Mouse (Mus musculus): ENCODE measurements around the gene Abcc1. TPM values are rescaled to one million over a fixed set of nuclear protein-coding genes. Genes with fewer than 3 reads are reported as not detected.

Abcc1 gene
- polyA plus RNA-seq, 1 experiment from 2014 or later: 8.5 TPM

GRCm38 (mm10) chr16:14477510-14478300 is 116.3 kb downstream of the Abcc1 start:
- Histone ChIP-seq H3K36me3 (peaks cover 18% of the 10 kb centered on the region), H3K27ac (replicated peaks) (no peak overlapping the region), H3K27me3 (no peaks in the 10 kb centered on the region), H3K4me1 (replicated peaks) (no peaks in the 10 kb centered on the region), H3K9ac (no peak overlapping the region), H3K4me2 (no peak overlapping the region), H3K9me3 (no peaks in the 10 kb centered on the region), H3K4me3 (no peak overlapping the region)
- no peak for ATAC-seq (ENCODE audit: low read depth)
- WGBS: 76% methylated on average over 10 of the region's 10 CpGs

DNA sequence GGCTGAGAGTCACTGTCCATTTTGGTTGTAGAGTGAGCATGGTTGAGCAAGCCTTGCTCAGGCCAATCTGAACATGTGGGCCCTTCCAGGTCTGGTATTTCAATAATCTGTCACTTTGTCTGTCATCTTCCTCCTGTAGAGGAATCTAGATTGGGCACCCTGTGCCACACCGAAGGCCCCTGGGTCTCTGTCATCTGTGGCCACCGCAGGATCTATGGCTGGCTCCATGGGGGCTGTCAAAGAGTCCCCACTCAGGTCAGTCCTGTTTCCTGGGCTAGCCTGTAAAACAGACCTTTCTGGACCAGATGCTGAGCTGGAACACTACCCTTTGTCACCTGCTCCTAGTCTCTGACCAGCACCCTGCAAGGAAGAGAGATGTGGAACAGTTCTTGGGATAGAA is 118.3 kb downstream of the Abcc1 start:
- H3K4me2 ChIP-seq: no peak overlapping the region
- H3K4me1 ChIP-seq (replicated peaks): no peaks in the 10 kb centered on the region
- WGBS: 89% methylated on average over 2 of the region's 2 CpGs
- no peak overlapping the region for H3K27ac ChIP-seq (replicated peaks)
- H3K27me3 ChIP-seq: no peaks in the 10 kb centered on the region
- H3K9ac ChIP-seq: no peak overlapping the region
- H3K9me3 ChIP-seq: no peaks in the 10 kb centered on the region
- H3K36me3 ChIP-seq: no peaks in the 10 kb centered on the region
- no peak overlapping the region for H3K4me3 ChIP-seq
- ATAC-seq (ENCODE audit: low read depth): no peak

- Histone ChIP-seq H3K27me3 (no peaks in the 10 kb centered on the region), H3K9ac (no peak overlapping the region), H3K4me3 (no peak overlapping the region), H3K36me3 (no peaks in the 10 kb centered on the region), H3K9me3 (no peaks in the 10 kb centered on the region), H3K27ac (replicated peaks) (no peak overlapping the region), H3K4me1 (replicated peaks) (no peaks in the 10 kb centered on the region), H3K4me2 (no peak overlapping the region)
- no peak for ATAC-seq (ENCODE audit: low read depth)
- WGBS: 72% methylated on average over 1 of the region's 1 CpGs
These were observed 121.9 kb downstream of the Abcc1 start for GRCm38 (mm10) chr16:14483221-14483620.

DNA sequence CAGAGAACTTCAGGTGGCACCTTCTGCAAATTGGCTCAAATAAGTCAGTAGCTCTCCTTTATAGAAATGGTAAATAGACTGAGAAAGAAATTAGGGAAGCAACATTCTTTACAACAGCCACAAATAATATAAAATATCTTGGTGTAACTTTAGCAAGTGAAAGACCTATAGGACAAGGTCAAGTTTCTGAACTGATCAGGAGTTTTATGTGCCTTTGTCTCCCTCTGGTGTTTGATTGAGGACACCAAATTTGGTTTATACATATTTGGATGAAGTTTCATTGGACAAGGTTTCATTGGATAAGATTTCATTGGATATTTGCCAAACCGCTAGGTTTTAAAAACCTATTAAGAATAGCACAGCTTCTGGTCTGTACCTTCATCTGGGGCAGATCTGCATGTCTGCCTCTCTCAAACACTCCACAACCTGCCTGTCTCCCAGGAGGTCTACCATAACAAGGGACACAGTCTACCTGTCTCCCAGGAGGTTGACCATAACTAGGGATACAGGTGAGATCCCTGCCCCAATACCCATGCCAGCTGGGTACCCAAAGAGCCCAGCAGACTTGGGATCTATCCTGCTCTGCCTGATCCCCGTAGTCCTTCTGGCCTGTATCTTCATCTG is 132.2 kb downstream of the Abcc1 start:
- Histone ChIP-seq H3K9ac (no peak overlapping the region), H3K27me3 (no peaks in the 10 kb centered on the region), H3K4me3 (no peak overlapping the region), H3K4me2 (no peak overlapping the region), H3K27ac (replicated peaks) (no peak overlapping the region), H3K9me3 (no peaks in the 10 kb centered on the region), H3K4me1 (replicated peaks) (no peaks in the 10 kb centered on the region), H3K36me3 (no peaks in the 10 kb centered on the region)
- WGBS: 89% methylated on average over 2 of the region's 2 CpGs
- ATAC-seq (ENCODE audit: low read depth): no peak

- Histone ChIP-seq H3K27me3 (no peaks in the 10 kb centered on the region), H3K9me3 (no peaks in the 10 kb centered on the region), H3K36me3 (no peaks in the 10 kb centered on the region), H3K4me3 (no peak overlapping the region), H3K9ac (no peak overlapping the region), H3K4me2 (no peak overlapping the region), H3K27ac (replicated peaks) (no peak overlapping the region), H3K4me1 (replicated peaks) (no peaks in the 10 kb centered on the region)
- ATAC-seq (ENCODE audit: low read depth): no peak
- WGBS: 83% methylated on average over 8 of the region's 8 CpGs
These were observed 140.4 kb downstream of the Abcc1 start for GRCm38 (mm10) chr16:14501649-14502360.

- WGBS: 15% methylated on average over 2 of the region's 2 CpGs
These were observed 145.1 kb downstream of the Abcc1 start for GRCm38 (mm10) chr16:14506461-14506860.

More at GRCm38 (mm10) chr16:14506461-14506860, 145.1 kb downstream of the Abcc1 start:
- Histone ChIP-seq H3K9ac (no peak overlapping the region), H3K27ac (replicated peaks) (no peak overlapping the region), H3K4me3 (no peak overlapping the region), H3K4me1 (replicated peaks) (no peaks in the 10 kb centered on the region), H3K4me2 (no peak overlapping the region), H3K27me3 (no peaks in the 10 kb centered on the region), H3K9me3 (no peaks in the 10 kb centered on the region), H3K36me3 (no peaks in the 10 kb centered on the region)
- no peak for ATAC-seq (ENCODE audit: low read depth)

Other genes starting within 250 kb of the Abcc1 start
- 33.4 and 37.7 TPM in 2 replicates for gene Nde1, start 198.3 kb upstream of the Abcc1 start, polyA plus RNA-seq (2015; fragmentation: Nextera tagmentation; extraction: Ambion mirVana)
- 16.0 and 17.0 TPM in 2 replicates for gene Marf1, start 198.2 kb upstream of the Abcc1 start, polyA plus RNA-seq (2015; fragmentation: Nextera tagmentation; extraction: Ambion mirVana)
- gene Myh11, start 70.2 kb upstream of the Abcc1 start, polyA plus RNA-seq (2015; fragmentation: Nextera tagmentation; extraction: Ambion mirVana): 0.53 and 0.65 TPM in 2 replicates
- gene Fopnl, start 44.2 kb upstream of the Abcc1 start, polyA plus RNA-seq (2015; fragmentation: Nextera tagmentation; extraction: Ambion mirVana): 192 TPM in 2 replicates
- not detected in 2 replicates for gene A630010A05Rik, start 200.8 kb downstream of the Abcc1 start, polyA plus RNA-seq (2015; fragmentation: Nextera tagmentation; extraction: Ambion mirVana)

Measured in neural tube, embryonic 13.5 days (tissue).